Mouse (Mus musculus): Measurements from ENCODE around the gene Lalba. TPM values are rescaled to one million over a fixed set of nuclear protein-coding genes. Genes with fewer than 3 reads are reported as not detected.

Gene Lalba
- total and polyA plus RNA-seq, 2 experiments from 2014 or later, result not detected

DNA sequence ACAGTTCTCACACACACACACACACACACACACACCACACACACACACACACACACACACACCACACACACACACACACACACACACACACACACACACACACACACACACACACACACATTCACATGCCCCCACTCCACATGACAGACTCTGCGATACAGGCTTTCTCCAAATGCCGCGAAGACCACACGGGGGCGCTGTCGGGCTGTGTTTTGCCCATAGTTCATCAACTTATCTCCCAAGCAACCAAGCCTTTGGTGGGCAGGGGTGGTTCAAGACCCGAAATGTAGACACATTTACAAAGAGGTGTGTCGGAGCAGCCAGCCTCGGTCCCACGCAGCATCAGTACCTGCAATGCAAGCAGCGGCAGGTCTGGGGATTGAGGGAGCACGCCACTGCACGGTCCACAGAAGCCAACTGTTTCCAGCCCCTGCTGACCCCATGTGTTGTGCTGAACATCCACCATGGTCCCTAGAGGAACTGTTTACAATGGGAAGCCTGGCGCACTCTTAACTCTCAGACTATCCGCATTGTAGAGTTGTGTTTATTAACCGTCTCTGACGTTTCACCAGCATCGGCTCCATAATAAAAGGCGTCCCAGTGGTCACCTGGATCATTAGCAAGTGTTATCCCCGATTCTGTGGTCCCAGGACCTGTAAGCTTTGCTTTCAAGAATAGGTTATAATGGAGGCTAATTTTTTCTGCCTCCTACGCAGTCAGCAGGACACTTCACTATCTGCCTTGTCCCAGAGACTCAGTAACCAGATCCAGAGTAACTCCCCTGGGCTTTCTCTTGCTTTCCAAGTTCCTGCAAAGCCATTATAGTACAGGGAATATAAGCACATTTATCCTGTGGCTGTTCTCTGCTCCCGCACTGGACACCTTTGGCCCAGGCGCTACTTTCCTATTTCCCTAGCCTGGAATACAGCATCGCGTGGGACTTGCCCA is 28.2 kb upstream of the Lalba start:
- 29% methylated on average over 25 of the region's 25 CpGs for WGBS
- peak; percentile 84 for TF ChIP-seq CTCF (IDR thresholded peaks at IDR 0.05; ENCODE audit: low read depth)
- no peaks in the 10 kb centered on the region for H3K4me1 ChIP-seq (ENCODE audit: insufficient read depth)
- no peaks in the 10 kb centered on the region for H3K36me3 ChIP-seq (ENCODE audit: insufficient read depth)
- no peaks in the 10 kb centered on the region for H3K9me3 ChIP-seq (ENCODE audit: low read length)
- no peak overlapping the region for H3K27ac ChIP-seq (ENCODE audit: low read depth, low read length)
- H3K9ac ChIP-seq, result no peak overlapping the region
- peak overlapping the region; percentile 42 for H3K4me2 ChIP-seq (ENCODE audit: low read depth)
- H3K27me3 ChIP-seq (ENCODE audit: insufficient read depth, low read length), result no peaks in the 10 kb centered on the region
- peak; percentile 79 for DNase-seq
- H3K4me3 ChIP-seq (ENCODE audit: low read depth, low read length), result peak overlapping the region; percentile 11; the same call in 1 of the 2 replicates
- peak; percentile 64 for ATAC-seq

DNA sequence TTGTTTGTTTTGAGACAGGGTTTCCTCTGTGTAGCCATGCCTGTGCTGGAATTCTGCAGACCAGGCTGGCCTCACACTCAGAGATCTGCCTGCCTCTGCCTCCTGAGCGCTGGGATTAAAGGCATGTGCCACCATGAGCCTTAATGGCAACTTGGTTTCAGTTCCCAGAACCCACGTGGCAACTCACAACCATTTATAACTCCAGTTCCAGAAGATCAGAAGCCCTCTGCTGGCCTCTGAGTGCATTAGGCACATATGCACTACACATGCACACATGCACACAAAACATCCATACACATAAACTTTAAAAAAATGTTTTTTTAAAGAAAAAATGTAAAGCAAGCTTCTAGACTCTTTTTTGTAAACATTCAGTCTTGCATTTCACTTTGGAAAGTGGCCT is 26.9 kb upstream of the Lalba start:
- no peaks in the 10 kb centered on the region for H3K36me3 ChIP-seq (ENCODE audit: insufficient read depth)
- WGBS, result 65% methylated on average over 2 of the region's 2 CpGs
- DNase-seq (no peak), ATAC-seq (no peak)
- no peak overlapping the region for H3K9ac ChIP-seq
- no peak overlapping the region for H3K4me2 ChIP-seq (ENCODE audit: low read depth)
- no peak for TF ChIP-seq CTCF (IDR thresholded peaks at IDR 0.05; ENCODE audit: low read depth)
- no peaks in the 10 kb centered on the region for H3K9me3 ChIP-seq (ENCODE audit: low read length)
- H3K27me3 ChIP-seq (ENCODE audit: insufficient read depth, low read length), result no peaks in the 10 kb centered on the region
- H3K27ac ChIP-seq (ENCODE audit: low read depth, low read length), result no peak overlapping the region
- no peaks in the 10 kb centered on the region for H3K4me1 ChIP-seq (ENCODE audit: insufficient read depth)
- no peak overlapping the region for H3K4me3 ChIP-seq (ENCODE audit: low read depth, low read length)

DNA sequence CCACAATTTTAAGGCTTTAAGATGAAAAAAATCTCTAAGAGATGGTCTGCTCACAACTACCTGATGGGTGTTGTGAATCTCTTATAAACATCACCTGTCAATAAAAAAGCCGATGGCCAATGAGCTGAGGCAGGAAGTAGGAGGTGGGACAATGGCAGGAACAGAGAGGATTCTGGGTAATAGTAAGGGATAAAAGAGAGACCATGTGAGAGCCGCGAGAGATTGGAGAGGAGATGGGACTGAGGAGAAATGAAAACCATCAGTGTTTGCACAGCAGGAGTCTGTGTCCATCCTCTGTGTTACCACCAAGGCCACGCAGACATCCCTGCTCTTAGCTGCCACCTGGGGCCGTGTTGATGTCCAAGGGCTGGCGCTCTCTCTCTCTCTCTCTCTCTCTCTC is 24.8 kb upstream of the Lalba start:
- Histone ChIP-seq H3K36me3 (ENCODE audit: insufficient read depth) (no peaks in the 10 kb centered on the region), H3K4me1 (ENCODE audit: insufficient read depth) (no peaks in the 10 kb centered on the region), H3K4me3 (ENCODE audit: low read depth, low read length) (no peak overlapping the region), H3K4me2 (ENCODE audit: low read depth) (no peak overlapping the region), H3K27me3 (ENCODE audit: insufficient read depth, low read length) (no peaks in the 10 kb centered on the region), H3K9ac (no peak overlapping the region), H3K9me3 (ENCODE audit: low read length) (no peaks in the 10 kb centered on the region), H3K27ac (ENCODE audit: low read depth, low read length) (no peak overlapping the region)
- no peak for TF ChIP-seq CTCF (IDR thresholded peaks at IDR 0.05; ENCODE audit: low read depth)
- 93% methylated on average over 6 of the region's 6 CpGs for WGBS
- DNase-seq (no peak), ATAC-seq (no peak)

DNA sequence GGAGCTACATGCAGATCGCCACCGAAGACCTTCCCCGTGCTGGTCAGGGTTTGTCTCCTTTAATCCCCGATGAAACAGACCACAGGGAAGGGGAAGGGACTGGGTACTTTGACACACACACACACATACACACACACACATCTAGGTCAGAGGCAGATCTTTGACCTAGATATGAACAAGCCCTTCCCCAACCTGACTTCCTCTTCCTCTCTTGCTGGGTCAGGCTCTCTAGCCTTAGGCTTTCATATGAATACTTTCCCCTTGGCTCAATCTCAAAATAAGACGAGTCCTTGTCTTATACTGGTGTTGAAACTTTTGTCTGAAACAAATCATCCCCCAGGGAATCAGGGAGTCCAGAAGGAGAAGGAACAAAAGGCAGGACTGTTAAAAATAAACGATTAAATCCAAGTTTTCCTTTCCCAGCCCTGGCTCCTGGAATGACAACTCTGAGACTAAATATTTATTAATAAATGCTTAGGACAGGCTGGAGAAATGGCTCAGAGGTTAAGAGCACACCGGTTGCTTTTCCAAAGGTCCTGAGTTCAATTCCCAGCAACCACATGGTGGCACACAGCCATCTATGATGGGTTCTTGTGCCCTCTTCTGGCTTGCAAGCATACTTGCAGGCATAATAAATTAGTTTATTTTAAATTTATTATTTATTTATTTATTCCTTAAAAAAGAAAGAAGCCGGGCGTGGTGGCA is 23.9 kb upstream of the Lalba start:
- Histone ChIP-seq H3K9ac (no peak overlapping the region), H3K27me3 (ENCODE audit: insufficient read depth, low read length) (no peaks in the 10 kb centered on the region), H3K4me1 (ENCODE audit: insufficient read depth) (no peaks in the 10 kb centered on the region), H3K27ac (ENCODE audit: low read depth, low read length) (no peak overlapping the region), H3K36me3 (ENCODE audit: insufficient read depth) (no peaks in the 10 kb centered on the region), H3K9me3 (ENCODE audit: low read length) (no peaks in the 10 kb centered on the region), H3K4me3 (ENCODE audit: low read depth, low read length) (no peak overlapping the region), H3K4me2 (ENCODE audit: low read depth) (no peak overlapping the region)
- DNase-seq (no peak), ATAC-seq (no peak)
- TF ChIP-seq CTCF (IDR thresholded peaks at IDR 0.05; ENCODE audit: low read depth), result no peak
- 80% methylated on average over 9 of the region's 9 CpGs for WGBS

DNA sequence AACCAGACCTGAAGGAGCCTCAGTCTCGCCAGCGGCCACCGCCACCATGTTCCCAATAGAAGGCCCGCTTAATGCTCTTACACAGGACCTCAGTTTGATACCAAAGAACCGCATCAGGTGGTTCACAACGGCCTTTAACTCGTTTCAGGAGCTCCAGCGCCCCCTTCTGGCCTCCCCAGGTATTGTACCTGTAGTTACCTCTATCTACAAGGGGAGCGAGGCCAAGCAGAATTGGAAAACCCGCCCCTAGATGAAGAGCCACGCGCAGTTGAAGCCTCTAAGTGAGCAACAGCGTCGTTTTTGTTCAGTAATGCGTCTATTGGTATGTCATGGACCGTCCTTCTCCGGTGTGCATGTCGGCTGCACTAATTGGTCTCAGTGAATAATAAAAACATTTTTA is 22.0 kb upstream of the Lalba start:
- peak; percentile 62 for DNase-seq
- H3K9me3 ChIP-seq (ENCODE audit: low read length), result no peaks in the 10 kb centered on the region
- H3K4me2 ChIP-seq (ENCODE audit: low read depth), result no peak overlapping the region
- H3K27me3 ChIP-seq (ENCODE audit: insufficient read depth, low read length), result no peaks in the 10 kb centered on the region
- ATAC-seq, result no peak
- no peak overlapping the region for H3K4me3 ChIP-seq (ENCODE audit: low read depth, low read length)
- H3K4me1 ChIP-seq (ENCODE audit: insufficient read depth), result no peaks in the 10 kb centered on the region
- no peak overlapping the region for H3K9ac ChIP-seq
- peak; percentile 70 for TF ChIP-seq CTCF (IDR thresholded peaks at IDR 0.05; ENCODE audit: low read depth)
- no peak overlapping the region for H3K27ac ChIP-seq (ENCODE audit: low read depth, low read length)
- no peaks in the 10 kb centered on the region for H3K36me3 ChIP-seq (ENCODE audit: insufficient read depth)
- 13% methylated on average over 18 of the region's 18 CpGs for WGBS

DNA sequence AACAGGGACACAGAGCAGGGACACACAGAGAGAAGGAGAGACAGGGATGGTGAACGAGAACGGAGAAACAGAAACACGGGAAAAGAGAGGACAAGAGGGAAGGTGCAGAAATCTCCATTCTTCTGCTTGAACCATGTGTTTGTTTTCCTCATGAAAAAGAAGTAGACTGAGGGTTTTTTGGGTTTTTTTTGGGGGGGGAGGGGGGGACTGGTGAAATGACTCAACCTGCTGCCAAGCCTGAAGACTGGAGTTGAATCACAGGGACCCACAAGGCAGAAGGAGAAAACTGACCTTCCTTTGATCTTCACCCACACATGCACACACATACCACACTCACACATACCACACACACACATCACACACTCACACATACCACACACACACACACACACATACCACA is 20.8 kb upstream of the Lalba start:
- Histone ChIP-seq H3K4me3 (ENCODE audit: low read depth, low read length) (no peak overlapping the region), H3K36me3 (ENCODE audit: insufficient read depth) (no peaks in the 10 kb centered on the region), H3K9me3 (ENCODE audit: low read length) (no peaks in the 10 kb centered on the region), H3K27ac (ENCODE audit: low read depth, low read length) (no peak overlapping the region), H3K4me1 (ENCODE audit: insufficient read depth) (no peaks in the 10 kb centered on the region), H3K9ac (no peak overlapping the region), H3K27me3 (ENCODE audit: insufficient read depth, low read length) (no peaks in the 10 kb centered on the region), H3K4me2 (ENCODE audit: low read depth) (no peak overlapping the region)
- WGBS, result 71% methylated on average over 3 of the region's 3 CpGs
- no peak for ATAC-seq
- DNase-seq, result no peak
- TF ChIP-seq CTCF (IDR thresholded peaks at IDR 0.05; ENCODE audit: low read depth), result no peak

DNA sequence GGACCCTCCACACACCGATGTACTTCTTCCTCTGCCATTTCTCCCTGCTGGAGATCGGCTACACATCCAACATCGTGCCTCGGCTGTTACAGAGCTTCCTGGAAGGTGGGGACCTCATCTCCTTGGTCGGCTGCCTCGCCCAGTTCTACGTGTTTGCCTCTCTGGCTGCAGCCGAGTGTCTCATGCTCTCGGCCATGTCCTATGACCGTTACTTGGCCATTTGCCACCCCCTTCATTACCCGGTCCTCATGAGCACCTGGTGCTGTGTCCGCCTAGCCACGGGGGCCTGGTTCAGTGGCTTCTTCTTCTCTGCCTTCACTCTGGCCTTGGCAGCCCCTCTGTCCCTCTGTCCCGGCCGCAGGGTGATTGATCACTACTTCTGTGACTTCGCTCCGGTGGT is 15.1 kb upstream of the Lalba start:
- H3K27me3 ChIP-seq (ENCODE audit: insufficient read depth, low read length), result no peaks in the 10 kb centered on the region
- H3K4me2 ChIP-seq (ENCODE audit: low read depth), result no peak overlapping the region
- no peaks in the 10 kb centered on the region for H3K4me1 ChIP-seq (ENCODE audit: insufficient read depth)
- TF ChIP-seq CTCF (IDR thresholded peaks at IDR 0.05; ENCODE audit: low read depth), result no peak
- no peak overlapping the region for H3K4me3 ChIP-seq (ENCODE audit: low read depth, low read length)
- no peaks in the 10 kb centered on the region for H3K36me3 ChIP-seq (ENCODE audit: insufficient read depth)
- no peak overlapping the region for H3K9ac ChIP-seq
- no peak for DNase-seq
- H3K27ac ChIP-seq (ENCODE audit: low read depth, low read length), result no peak overlapping the region
- 91% methylated on average over 17 of the region's 17 CpGs for WGBS
- no peaks in the 10 kb centered on the region for H3K9me3 ChIP-seq (ENCODE audit: low read length)
- no peak for ATAC-seq
